Mouse (Mus musculus): ENCODE results near the gene Acat1. TPM values are rescaled to one million over a fixed set of nuclear protein-coding genes. Genes with fewer than 3 reads are reported as not detected.

The Acat1 gene
- total and polyA plus RNA-seq, 2 experiments from 2014 or later: 164 to 199 TPM

DNA sequence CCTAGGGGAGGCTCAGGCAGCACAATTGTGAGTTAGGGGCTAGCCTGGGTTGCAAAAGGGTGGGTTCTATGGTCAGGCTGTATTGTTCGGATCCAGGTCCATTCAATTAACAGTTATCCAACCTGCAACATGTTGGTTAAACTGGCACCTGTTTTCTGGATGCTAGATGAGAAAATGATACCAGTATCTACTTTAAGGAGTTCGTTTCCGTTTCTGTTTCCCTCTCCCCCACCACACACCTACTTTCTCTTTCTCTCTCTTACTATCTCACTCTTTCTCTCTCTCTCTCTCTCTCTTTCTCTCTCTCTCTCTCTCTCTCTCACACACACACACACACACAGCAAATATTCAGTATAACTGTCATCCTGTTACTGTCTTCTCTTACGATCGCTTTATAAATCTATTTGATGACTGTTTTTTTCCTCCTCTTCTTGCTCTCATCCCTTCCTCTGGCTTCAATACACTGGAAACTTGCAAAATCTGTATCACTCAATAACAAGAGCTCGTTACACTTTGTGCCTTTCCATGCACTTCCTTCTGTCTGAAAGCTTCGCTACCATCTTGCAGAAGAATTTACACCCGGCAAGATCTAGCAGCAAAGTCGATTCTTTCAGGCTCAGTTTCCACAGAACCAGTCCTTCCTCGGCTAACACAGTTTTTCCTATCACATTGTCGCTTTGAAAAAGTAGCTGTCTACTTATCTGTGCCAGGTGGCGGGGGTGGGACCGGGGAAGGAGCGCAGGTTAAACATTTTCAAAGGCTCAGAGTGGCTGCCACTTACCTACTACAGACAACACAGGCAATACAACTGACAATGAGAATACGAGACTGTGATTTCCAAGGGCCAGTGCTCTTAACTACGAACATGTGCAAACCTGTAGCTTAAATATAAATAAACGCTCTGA lies 74.5 kb downstream of the Acat1 start:
- H3K36me3 ChIP-seq (ENCODE audit: insufficient read depth): 0 out of 2 replicates have a peak, but pooled peaks cover 3% of the 10 kb centered on the region
- H3K9me3 ChIP-seq (ENCODE audit: low read length): no peaks in the 10 kb centered on the region
- H3K27ac ChIP-seq (ENCODE audit: low read depth, low read length): peak overlapping the region; percentile 74
- no peaks in the 10 kb centered on the region for H3K27me3 ChIP-seq (ENCODE audit: insufficient read depth, low read length)
- H3K4me1 ChIP-seq (ENCODE audit: insufficient read depth): peaks cover 5% of the 10 kb centered on the region; the same call in 1 of the 2 replicates
- DNase-seq (no peak), ATAC-seq (no peak)
- H3K9ac ChIP-seq: peak overlapping the region; percentile 50
- peak overlapping the region; percentile 66 for H3K4me2 ChIP-seq (ENCODE audit: low read depth)
- H3K4me3 ChIP-seq (ENCODE audit: low read depth, low read length): peak overlapping the region; percentile 95
- WGBS: 18% methylated on average over 17 of the region's 17 CpGs
- no peak for TF ChIP-seq CTCF (IDR thresholded peaks at IDR 0.05; ENCODE audit: low read depth)

Other genes with a start within 250 kb of the Acat1 start
- gene Kdelc2, start 226.4 kb downstream of the Acat1 start, total RNA-seq (2014; rRNA removed): 5.2 and 11.1 TPM in 2 replicates
- 4.3 and 5.5 TPM in 2 replicates for gene Kdelc2, start 226.4 kb downstream of the Acat1 start, polyA plus RNA-seq (2015; fragmentation: Nextera tagmentation; extraction: Ambion mirVana)
- 0.38 and 0.62 TPM in 2 replicates for gene 4930550C14Rik, start 208.1 kb downstream of the Acat1 start, total RNA-seq (2014; rRNA removed)
- gene 4930550C14Rik, start 208.1 kb downstream of the Acat1 start, polyA plus RNA-seq (2015; fragmentation: Nextera tagmentation; extraction: Ambion mirVana): 0.21 and 0.54 TPM in 2 replicates
- 11.1 and 22.2 TPM in 2 replicates for gene Atm, start 73.6 kb downstream of the Acat1 start, total RNA-seq (2014; rRNA removed)
- 4.8 and 4.9 TPM in 2 replicates for gene Atm, start 73.6 kb downstream of the Acat1 start, polyA plus RNA-seq (2015; fragmentation: Nextera tagmentation; extraction: Ambion mirVana)
- gene Npat, start 73.3 kb downstream of the Acat1 start, total RNA-seq (2014; rRNA removed): 14.1 and 17.4 TPM in 2 replicates
- 5.3 and 8.6 TPM in 2 replicates for gene Npat, start 73.3 kb downstream of the Acat1 start, polyA plus RNA-seq (2015; fragmentation: Nextera tagmentation; extraction: Ambion mirVana)
- 59.3 and 72.5 TPM in 2 replicates for gene Cul5, start 59.6 kb upstream of the Acat1 start, total RNA-seq (2014; rRNA removed)
- 25.2 and 40.9 TPM in 2 replicates for gene Cul5, start 59.6 kb upstream of the Acat1 start, polyA plus RNA-seq (2015; fragmentation: Nextera tagmentation; extraction: Ambion mirVana)
- gene Rab39, start 95.8 kb upstream of the Acat1 start, total RNA-seq (2014; rRNA removed): 1.8 and 2.5 TPM in 2 replicates
- gene Rab39, start 95.8 kb upstream of the Acat1 start, polyA plus RNA-seq (2015; fragmentation: Nextera tagmentation; extraction: Ambion mirVana): 1.2 and 1.3 TPM in 2 replicates
- 15.2 and 19.2 TPM in 2 replicates for gene Slc35f2, start 161.2 kb upstream of the Acat1 start, total RNA-seq (2014; rRNA removed)
- gene Slc35f2, start 161.2 kb upstream of the Acat1 start, polyA plus RNA-seq (2015; fragmentation: Nextera tagmentation; extraction: Ambion mirVana): 19.3 and 20.2 TPM in 2 replicates
- gene Sln, start 239.8 kb upstream of the Acat1 start, total RNA-seq (2014; rRNA removed): not detected in 2 replicates
- 0.42 TPM in 2 replicates for gene Sln, start 239.8 kb upstream of the Acat1 start, polyA plus RNA-seq (2015; fragmentation: Nextera tagmentation; extraction: Ambion mirVana)

Data from forebrain, postnatal 0 days (tissue).